Mouse (Mus musculus): Measurements from ENCODE around the gene Gpr18.
"Not testable (repeated sequence)": the region's sequence is repeated elsewhere in the genome, so short reads cannot be mapped to it uniquely, and the experiment has no call there.

Gene Gpr18

DNA sequence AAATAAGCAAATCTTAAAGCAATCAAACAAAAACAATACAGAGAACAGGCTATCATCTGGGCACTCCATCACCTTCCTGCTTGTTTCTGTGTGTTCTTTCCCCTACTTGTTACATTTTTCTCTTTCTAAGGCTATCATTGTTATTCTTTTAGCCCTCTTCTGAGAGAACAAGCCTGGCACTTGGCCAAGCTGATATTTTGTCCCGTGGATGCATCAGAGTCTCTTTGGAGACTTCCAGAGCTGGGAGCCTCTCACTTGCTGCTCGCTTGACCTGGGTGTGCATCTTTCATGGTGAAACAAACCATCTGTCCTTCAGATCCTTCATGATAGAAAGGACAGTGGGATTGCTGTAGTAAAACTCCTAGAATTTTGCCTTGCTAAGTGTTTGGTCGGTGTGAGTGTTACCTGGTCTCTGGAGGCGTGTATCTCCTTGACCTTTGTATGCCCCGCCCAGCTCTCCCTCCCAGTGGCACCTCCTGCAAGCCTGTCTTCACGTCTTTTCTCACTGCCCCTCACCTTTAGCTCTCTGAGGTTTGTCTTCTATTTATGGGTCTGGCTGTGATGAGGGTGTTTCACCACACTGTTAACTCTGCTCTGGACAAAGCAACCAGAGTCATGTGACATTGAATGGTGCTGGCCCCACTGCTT, 31.3 kb downstream of the Gpr18 start:
- no peak for DNase-seq (ENCODE audit: low spot score)

DNA sequence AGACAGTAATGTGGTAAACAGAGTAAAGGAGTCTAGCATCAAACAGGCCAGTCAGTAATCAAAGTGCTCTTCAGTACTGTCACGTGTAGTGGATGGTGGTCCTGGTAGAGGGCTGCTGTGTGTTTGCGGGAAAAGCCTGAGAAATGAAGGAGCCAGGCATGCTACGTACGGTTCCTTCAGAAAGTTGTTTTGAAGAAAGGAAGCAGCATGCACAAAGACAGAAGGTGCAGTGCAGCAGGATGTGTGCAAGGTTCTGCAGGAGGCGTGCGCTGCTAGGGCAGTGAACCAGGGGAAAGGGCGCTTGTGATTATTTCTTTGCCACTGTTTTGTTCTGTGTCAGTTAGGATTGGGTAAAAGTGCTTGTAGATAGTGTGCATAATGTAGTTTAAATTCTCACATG, 34.4 kb downstream of the Gpr18 start:
- DNase-seq (ENCODE audit: low spot score), result no peak

GRCm38 (mm10) chr14:121879266-121879840, 36.2 kb downstream of the Gpr18 start:
- DNase-seq (ENCODE audit: low spot score), result peak; percentile 42

GRCm38 (mm10) chr14:121878859-121879206, 36.7 kb downstream of the Gpr18 start:
- DNase-seq (ENCODE audit: low spot score), result no peak

DNA sequence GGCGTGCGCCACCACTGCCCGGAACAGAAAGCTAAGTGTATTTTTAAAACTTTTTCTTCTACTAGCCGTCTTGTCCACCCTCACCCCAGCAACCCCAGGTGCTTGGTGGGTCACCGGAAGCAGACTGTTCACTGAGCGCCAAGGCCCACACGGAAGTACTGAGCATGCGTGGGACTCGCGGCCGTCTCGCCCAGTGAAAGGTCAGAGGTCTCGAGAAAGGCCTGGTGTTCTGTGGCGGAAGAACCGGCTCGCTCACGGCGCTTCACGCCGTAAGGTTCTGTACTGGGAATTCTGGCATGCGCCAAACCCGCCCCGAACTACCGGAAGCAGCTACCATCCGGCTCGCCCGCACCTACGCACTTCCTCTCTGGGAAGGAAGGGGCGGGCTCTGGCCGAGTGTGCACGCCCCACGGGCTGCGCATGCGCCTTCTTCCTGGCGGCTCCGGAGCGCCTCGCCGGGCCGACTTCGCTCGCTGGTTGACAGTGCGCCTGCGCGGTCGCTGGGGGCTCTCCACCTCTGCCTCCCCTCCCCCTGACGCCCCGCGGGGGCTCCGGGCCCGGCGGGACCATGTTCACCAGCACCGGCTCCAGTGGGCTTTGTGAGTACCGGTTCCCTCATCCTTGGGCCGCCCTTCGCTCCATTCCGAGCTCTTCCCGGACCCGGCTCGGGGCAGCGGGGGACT, 37.3 kb downstream of the Gpr18 start, which contains the start of gene Ubac2:
Gene Ubac2 (plus strand): TSS at position 445 of the 683 bp plus-strand sequence.
- peak; percentile 98 for DNase-seq (ENCODE audit: low spot score)

DNA sequence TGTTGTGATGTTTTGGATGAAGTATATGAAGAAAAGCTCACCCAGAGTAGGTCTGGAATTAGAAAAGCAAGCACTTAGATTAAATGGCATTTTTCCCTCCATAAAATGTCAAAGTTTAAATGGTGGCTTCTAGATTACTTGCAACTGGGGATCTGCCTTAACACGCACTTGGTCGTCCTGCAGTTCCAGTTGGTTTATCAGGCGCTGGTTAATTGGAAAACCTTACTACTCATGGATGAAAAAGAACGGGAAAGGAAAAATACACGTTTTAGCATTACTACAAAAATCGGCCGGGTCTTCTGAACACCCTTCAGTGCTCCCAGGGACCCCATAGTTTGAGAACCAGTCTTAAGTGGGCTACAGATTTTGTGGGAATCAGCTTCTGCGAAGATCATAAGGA, 37.9 kb downstream of the Gpr18 start:
- DNase-seq (ENCODE audit: low spot score), result no peak

DNA sequence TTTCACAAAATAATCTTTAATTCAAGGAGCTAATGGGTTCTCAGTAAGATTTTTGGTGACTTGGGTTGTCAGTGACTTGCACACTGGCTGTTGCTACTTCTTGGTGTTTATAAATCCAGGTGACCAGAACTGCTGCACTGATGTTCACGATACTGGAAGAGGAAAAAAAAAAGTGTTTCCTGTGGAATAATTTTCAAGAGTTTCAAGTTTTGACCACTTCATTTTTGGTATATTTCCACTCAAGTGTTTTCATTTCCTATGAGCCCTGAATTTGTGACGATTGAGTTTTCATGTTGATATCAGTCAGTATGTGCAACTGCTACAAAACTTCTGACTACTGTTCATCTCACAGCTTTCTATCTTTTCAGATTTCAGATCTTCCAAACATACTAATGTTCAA, 38.7 kb downstream of the Gpr18 start:
- DNase-seq (ENCODE audit: low spot score), result no peak

DNA sequence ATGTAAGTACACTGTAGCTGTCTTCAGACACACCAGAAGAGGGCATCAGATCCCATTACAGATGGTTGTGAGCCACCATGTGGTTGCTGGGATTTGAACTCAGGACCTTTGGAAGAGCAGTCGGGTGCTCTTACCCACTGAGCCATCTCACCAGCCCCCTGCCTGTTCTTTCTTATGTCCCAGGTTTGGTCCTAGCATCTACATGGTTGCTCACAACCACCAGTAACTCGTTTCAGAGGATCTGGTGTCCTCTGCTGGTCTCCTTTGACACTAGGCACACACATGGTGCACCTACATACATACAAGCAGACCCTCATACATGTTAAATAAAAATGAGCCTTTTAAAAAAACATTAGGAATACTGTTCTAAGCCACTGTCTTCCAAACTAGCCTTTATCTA, 39.4 kb downstream of the Gpr18 start:
- not testable (repeated sequence) for DNase-seq (ENCODE audit: low spot score)

GRCm38 (mm10) chr14:121873646-121874045, 41.9 kb downstream of the Gpr18 start:
- DNase-seq (ENCODE audit: low spot score), result no peak

DNA sequence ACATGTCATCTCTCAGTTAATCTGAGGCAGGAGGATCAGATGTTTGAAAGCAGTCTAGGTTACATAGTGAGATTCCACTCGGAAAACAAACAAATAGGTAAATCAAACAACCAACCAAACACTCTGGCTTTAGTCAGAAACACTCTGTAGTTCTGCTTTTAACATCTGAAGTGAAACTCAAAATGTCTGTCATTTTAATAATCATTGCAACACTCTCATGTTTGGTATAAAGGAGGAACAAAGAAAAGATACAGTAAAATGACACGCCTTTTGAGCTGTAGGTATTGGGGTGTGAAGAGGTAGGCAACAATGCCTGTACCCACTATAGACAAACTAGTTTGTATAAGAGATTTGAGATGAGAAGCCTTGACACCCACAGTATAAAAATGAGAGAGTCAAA, 42.4 kb downstream of the Gpr18 start:
- DNase-seq (ENCODE audit: low spot score), result no peak

GRCm38 (mm10) chr14:121872760-121873159, 42.8 kb downstream of the Gpr18 start:
- DNase-seq (ENCODE audit: low spot score), result no peak

- peak; percentile 33 for DNase-seq (ENCODE audit: low spot score)
These were observed 46.5 kb downstream of the Gpr18 start for GRCm38 (mm10) chr14:121869111-121869510.

DNA sequence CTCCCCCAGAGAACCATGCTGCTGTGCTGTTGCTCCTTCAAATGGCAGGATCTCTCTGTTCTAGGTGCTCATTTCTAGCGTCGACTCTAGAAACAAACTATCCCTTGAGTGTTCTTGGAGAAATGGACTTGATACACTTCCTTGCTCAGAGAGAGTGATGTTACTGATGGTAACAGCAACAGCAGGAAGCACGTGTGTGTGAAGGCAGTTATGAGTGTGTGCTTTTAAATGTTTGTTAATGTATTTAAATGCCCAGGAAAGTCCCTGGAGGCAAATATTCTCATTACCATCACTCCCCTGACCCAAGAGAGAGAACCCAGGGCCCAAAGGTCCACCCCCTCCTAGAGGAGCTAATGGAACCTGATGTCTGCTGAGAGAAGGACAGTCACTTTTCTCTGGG, 49.0 kb downstream of the Gpr18 start:
- DNase-seq (ENCODE audit: low spot score), result no peak

- peak; percentile 76 for DNase-seq (ENCODE audit: low spot score)
These were observed 50.4 kb downstream of the Gpr18 start for GRCm38 (mm10) chr14:121865162-121865561.
